Mouse (Mus musculus): ENCODE results near the gene Nol8. TPM values are rescaled to one million over a fixed set of nuclear protein-coding genes. Genes with fewer than 3 reads are reported as not detected.

Nol8 gene
- polyA plus RNA-seq, 1 experiment, result 1.4 TPM

DNA sequence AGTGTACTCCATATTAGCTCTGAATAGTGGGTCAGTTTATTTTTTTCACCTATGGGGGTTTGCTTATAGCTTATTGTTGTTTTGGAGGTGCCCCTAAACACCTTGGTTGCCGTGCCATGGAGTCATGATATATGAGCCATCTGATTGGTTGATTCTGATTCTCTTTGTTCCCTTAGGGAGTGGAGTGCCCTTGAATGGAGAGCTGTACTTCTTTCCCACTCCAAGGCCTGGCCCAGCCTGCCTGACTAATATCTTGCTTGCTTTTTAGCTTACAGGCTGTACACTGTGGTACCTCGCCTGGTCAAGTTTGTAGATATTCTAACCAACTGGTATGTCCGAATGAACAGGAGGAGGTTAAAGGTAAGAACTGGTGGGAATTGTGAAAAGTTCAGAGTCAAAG lies 66.4 kb downstream of the Nol8 start:
- no peak overlapping the region for H3K27ac ChIP-seq (ENCODE audit: insufficient read depth, low read length)
- 91% methylated on average over 3 of the region's 3 CpGs for WGBS
- no peaks in the 10 kb centered on the region for H3K4me1 ChIP-seq (ENCODE audit: control insufficient read depth, insufficient read depth, insufficient read length)
- no peaks in the 10 kb centered on the region for H3K27me3 ChIP-seq (ENCODE audit: control insufficient read depth, insufficient read depth, low read length)
- TF ChIP-seq POLR2A (IDR thresholded peaks at IDR 0.05; ENCODE audit: low read depth, low read length) (no peak), CTCF (IDR thresholded peaks at IDR 0.05; ENCODE audit: extremely low read depth, insufficient read depth, insufficient read length, insufficient replicate concordance) (no peak)
- no peak overlapping the region for H3K4me3 ChIP-seq (ENCODE audit: extremely low read depth, insufficient read depth, insufficient read length)
- peaks cover 66% of the 10 kb centered on the region for H3K36me3 ChIP-seq (ENCODE audit: control insufficient read depth, insufficient read depth, low read length)
- DNase-seq (ENCODE audit: low read depth in 1 of 2, low spot score in 2 of 2), result no peak

Other genes starting within 250 kb of the Nol8 start
- 1.8 and 2.2 TPM in 2 replicates for gene Ippk, start 231.8 kb upstream of the Nol8 start, polyA plus RNA-seq (2012; rRNA removed)
- gene Tes3-ps, start 159.8 kb upstream of the Nol8 start, polyA plus RNA-seq (2012; rRNA removed), result not detected in 2 replicates
- 0.11 and 0.14 TPM in 2 replicates for gene Ecm2, start 148.3 kb upstream of the Nol8 start, polyA plus RNA-seq (2012; rRNA removed)
- gene Aspn, start 108.6 kb upstream of the Nol8 start, polyA plus RNA-seq (2012; rRNA removed), result 0.07 TPM in 1 of 2 replicates, not detected in the other
- 0.06 TPM in 1 of 2 replicates, not detected in the other for gene Omd, start 70.6 kb upstream of the Nol8 start, polyA plus RNA-seq (2012; rRNA removed)
- gene Ogn, start 45.0 kb upstream of the Nol8 start, polyA plus RNA-seq (2012; rRNA removed), result 0.45 and 0.61 TPM in 2 replicates
- gene Cenpp, start 293 bp upstream of the Nol8 start, polyA plus RNA-seq (2012; rRNA removed), result 0.23 and 0.29 TPM in 2 replicates
- gene Iars, start 29.0 kb downstream of the Nol8 start, polyA plus RNA-seq (2012; rRNA removed), result 11.5 and 11.8 TPM in 2 replicates
- gene Gm30302, start 145.9 kb downstream of the Nol8 start, polyA plus RNA-seq (2012; rRNA removed), result not detected in 2 replicates